Mouse (Mus musculus) ZHBTc4 (cell line): ENCODE results near the gene Rpl26.

Experiments used
- DNase-seq: peaks from one replicate; pipeline ENCODE4 v3.0.0-alpha.2; 2011; ENCODE audit warnings: low read depth, low spot score

The Rpl26 gene

GRCm38 (mm10) chr11:68888653-68889052 lies 12.7 kb upstream of the Rpl26 start:
- DNase-seq = no peak

GRCm38 (mm10) chr11:68890625-68891024 lies 10.8 kb upstream of the Rpl26 start:
- DNase-seq = no peak

GRCm38 (mm10) chr11:68891823-68892222 lies 9.6 kb upstream of the Rpl26 start:
- no peak for DNase-seq

- DNase-seq = no peak
Measured at GRCm38 (mm10) chr11:68892233-68892832, 9.1 kb upstream of the Rpl26 start.

DNA sequence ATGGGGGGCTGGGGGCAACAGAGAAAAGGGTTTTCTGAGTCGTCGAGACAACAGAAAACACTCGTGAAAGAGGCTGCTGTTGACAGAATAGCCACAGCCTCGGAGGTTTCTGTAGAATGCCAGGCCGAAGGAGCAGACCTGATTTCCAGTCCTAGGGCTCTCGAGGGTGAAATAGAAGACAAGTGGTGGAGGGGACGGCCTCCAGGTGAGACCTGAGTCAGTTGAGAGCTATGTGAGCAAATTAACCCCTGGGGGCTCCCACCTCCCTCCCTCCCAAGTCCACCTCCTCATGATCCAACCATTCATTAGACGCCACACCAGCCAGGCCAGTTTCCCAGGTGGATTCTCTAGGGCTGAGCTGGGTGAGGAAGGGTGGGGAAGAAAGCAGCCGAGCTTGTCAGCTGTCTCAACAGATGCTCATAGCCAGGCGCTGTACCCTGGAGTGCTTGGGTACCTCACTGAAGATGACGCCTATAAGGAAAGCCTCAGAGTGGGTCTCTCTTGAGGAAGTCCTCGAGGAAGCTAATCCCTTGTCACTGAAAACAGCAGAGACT lies 7.4 kb upstream of the Rpl26 start:
- DNase-seq = no peak

DNA sequence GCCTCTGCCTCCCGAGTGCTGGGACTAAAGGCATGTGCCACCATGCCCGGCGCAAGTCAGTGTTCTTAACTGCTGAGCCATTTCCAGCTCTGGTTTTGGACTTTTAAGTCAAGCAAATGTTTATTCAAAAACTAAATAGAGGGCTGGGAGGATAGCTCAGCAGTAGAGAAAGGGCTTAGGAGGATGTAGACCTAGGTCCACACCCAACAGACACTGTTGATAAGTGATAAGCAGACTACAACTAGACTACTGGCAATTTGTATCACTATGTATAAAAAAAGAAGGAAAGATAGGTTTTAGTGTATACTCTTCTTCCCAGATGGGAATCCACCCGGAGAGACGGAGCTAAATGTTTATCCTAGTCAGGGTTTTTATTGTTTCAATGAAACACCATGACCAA lies 5.1 kb upstream of the Rpl26 start:
- no peak for DNase-seq

GRCm38 (mm10) chr11:68897120-68897519 lies 4.3 kb upstream of the Rpl26 start:
- peak; percentile 75 for DNase-seq

GRCm38 (mm10) chr11:68897838-68898237 lies 3.5 kb upstream of the Rpl26 start:
- no peak for DNase-seq

GRCm38 (mm10) chr11:68898790-68899189 lies 2.6 kb upstream of the Rpl26 start:
- DNase-seq = no peak

DNA sequence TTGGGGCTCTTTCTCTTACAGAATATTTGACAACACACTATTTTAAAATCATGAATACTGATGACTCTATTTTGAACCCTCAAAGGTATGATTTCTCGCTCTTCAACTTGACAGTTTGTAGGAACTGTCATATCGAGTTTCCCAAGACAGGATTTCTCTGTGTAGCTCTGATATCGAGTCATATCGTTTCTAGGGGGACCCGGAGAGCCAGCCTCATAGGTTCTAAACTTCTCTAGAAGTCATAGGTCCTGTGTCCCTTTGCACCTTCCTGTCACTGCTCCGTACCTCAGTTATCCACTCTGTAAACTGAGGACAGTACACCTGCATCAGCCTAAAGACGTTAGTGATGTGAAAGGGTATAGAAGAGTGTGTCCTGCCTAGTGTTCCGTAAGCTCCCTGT lies 1.6 kb upstream of the Rpl26 start:
- no peak for DNase-seq

DNA sequence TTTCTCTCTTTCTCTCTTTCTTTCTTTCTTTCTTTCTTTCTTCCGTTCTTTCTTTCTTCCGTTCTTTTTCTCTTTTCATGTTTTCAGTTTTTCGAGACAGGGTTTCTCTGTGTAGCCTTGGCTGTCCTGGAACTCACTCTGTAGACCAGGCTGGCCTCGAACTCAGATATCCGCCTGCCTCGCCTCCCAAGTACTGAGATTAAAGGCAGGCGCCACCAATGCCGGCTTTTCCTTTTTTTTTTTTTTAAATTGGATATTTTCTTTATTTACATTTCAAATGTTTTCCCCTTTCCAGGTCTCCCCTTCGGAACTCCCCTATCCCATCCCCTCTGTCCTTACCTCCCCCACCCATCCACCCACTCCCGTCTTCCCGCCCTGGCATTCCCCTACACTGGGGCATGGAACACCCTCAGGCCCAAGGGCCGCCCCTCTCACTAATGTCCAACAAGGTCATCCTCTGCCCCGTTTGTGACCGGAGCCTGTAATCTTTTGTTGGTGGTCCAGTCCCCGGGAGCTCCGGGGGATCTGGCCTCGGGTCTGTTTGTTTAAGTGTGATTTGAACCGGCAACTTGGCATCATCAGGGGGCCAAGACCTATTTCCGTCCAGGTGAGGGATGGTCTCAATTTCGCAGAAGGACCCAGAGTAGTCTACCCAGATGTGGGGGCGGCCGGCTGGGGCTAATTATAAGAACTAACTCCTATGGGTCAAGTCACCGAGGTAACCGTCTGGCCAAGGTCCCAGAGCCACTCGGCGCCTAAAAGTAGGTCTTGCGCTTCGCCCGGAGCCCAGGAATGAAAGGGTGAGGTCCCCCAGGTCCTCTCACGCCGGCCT lies 648 bp upstream of the Rpl26 start:
- no peak for DNase-seq

GRCm38 (mm10) chr11:68902047-68902364 lies 623 bp downstream of the Rpl26 start:
- DNase-seq = no peak

- no peak for DNase-seq
Measured at GRCm38 (mm10) chr11:68902367-68902766, 984 bp downstream of the Rpl26 start.

GRCm38 (mm10) chr11:68902823-68903222 lies 1.4 kb downstream of the Rpl26 start:
- no peak for DNase-seq

- DNase-seq = peak; percentile 43
Measured at GRCm38 (mm10) chr11:68903775-68904174, 2.4 kb downstream of the Rpl26 start.

DNA sequence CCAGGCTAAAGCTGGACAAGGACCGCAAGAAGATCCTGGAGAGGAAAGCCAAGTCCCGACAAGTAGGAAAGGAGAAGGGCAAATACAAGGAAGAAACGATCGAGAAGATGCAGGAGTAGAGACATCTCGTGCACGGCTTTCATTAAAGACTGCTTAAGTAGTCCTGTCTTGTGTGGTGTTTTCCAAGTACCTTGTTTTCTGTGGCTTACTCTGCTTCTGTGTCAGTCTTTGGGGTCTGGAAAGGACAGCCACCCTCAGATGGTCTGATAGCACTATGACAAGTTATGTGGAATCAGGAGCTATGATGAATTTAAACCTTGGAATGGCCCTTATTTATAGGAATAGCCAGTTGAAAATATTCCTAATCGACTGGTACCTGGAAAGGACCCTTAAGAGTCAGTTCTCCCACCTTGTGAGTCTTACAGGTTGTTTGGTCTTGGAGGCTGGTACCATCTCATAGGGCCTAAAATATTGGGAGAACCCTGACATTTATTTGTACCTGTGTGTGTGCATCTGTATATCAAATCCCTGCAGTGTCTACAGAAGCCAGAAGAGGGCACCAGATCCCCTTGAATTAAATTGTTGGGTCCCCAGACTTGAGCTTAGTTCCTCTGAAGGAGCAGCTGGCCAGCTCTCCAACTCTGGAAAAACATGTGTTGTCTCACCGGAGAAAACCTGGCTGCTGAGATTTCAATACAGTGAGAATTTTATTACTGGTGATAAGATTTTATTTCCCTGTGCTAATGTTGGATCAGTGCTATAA lies 3.2 kb downstream of the Rpl26 start:
- peak; percentile 90 for DNase-seq

- peak; percentile 28 for DNase-seq
Measured at GRCm38 (mm10) chr11:68905138-68905531, 3.8 kb downstream of the Rpl26 start.

- peak; percentile 46 for DNase-seq
Measured at GRCm38 (mm10) chr11:68905665-68906460, 4.5 kb downstream of the Rpl26 start.

GRCm38 (mm10) chr11:68906461-68906790 lies 5.0 kb downstream of the Rpl26 start:
- DNase-seq = peak; percentile 55

GRCm38 (mm10) chr11:68907251-68907650 lies 5.9 kb downstream of the Rpl26 start:
- DNase-seq = peak; percentile 42

DNA sequence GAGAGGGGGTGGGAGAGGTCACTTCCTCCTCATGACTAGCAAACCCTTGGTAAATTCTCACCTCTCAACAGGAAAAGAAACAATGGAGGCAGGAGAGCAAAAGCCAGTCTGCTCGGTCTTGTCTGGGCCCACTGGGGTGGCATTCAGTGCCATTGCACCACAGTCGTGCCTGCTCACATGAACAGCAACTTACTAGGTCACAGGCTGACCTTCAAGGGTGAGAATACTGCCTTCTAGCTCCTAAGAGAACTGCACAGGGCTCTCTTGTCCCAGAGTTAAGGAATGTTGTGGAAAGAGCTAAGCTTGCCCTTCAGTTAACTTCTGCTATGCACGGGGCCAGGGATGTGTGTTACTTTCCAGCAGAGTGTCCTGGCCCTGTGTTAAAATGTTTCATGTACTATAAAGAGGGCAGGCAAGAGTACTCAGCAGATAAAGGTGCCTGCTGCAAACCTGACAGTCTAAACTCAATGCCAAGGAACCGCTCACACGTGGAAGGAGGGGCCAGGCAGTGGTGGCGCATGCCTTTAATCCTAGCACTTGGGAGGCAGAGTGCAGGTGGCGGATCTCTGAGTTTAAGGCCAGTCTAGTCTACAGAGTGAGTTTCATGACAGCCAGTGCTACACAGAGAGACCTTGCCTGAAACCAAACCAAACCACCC lies 7.6 kb downstream of the Rpl26 start:
- DNase-seq = peak; percentile 26
